Mouse (Mus musculus) heart, adult 11 months (tissue): Measurements from ENCODE around the gene Rab21.

Source experiments
- DNase-seq: peaks from one replicate; pipeline ENCODE4 v3.0.0; 2022

The Rab21 gene

DNA sequence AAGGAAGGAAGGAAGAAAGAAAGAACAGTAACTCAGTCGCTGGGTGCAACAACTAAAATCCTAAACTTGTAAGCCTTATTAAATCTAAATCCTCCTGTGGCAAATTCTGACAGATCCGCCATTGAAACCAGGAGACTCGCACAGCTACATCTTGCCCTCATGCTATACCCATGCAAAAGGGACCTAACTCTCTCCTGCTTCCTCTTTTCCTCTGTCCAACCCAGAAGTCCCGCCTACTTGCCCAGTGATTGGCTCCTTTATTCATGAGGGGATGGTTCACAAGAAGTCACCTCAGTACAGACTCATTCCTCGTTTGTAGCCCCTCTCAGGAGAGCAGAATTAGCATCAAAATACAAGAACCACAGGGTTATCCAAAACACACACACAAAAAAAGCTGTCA is 43.7 kb downstream of the Rab21 start:
- no peak for DNase-seq

DNA sequence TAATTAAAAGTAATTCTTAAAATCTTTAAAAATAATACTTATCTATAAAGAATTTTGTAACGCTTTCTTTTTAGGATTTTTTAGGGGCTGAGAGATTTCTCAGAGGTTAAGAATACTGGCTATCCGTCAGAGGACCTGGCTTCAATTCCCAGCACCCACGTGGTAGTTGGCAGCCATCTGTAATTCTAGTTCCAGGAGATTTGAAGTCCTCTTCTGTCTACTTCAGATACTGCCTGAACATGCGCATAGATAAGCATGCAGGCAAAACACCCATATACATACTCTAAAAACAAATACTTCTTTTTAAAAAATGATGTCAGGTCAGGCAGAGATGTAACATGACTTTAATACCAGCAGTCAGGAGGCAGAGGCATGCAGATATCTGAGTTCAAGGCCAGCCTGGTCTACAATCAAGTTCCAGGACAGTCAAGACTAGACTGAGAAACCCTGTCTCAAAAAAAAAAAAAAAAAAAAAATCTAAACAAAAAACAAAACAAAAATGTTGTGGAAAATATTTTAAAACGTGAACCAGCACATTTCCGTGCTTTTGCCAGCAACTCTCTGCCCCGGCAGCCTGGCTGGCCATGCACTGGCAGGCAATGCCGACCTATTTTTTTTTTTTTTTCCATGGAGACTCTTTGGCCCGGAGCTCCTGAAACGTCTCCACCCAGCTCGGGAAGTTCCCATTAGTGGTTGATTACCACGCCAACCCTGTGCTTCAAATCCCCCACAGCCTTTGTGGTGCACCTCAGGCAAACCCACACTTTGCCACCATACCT is 44.6 kb downstream of the Rab21 start:
- DNase-seq: no peak

DNA sequence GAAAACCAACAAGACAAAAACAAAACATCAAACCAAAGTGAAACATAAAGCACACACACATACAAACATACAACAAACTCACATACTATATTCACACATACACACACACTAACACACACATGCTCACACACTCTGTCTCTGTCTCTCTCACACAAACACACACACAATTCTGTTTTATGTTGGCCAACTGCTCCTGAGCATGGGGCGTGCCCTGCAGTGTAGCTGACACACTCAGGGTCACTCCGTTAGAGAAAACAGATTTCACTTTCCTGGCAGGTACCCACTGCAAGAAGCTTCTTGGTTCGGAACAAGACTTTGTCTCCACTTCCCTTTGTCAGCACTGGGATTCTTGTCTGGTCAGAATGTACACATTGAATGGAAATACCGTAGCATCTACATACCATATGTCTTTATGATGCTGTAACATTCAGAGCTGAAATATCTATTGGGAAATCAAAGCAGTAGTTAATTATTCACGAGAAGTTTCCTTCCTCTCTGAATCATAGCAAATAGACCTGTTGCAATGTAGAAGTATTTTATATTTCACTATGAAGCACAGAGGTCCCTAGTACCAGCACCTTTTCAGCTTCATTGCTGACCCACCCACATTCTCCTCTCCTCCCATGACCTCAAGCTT is 52.4 kb downstream of the Rab21 start:
- DNase-seq: no peak

DNA sequence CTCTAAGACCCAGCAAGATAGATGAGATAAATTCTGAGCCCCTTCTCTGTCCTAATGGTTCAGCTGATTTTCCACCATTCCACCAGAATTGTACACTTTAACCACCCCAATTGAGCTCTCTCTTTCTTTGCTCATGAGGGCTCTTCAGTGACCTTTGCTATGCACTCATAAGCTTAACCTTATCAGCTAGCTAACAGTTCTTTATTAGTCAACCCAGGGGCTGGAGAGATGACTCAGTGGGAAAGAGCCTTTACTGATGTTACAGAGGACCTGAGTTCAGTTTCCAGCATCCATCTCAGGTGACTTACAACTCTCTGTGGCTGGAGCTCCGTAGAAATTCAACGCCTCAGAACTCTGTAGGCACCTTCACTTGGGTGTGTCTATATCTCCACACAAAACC is 53.1 kb downstream of the Rab21 start:
- DNase-seq: no peak

DNA sequence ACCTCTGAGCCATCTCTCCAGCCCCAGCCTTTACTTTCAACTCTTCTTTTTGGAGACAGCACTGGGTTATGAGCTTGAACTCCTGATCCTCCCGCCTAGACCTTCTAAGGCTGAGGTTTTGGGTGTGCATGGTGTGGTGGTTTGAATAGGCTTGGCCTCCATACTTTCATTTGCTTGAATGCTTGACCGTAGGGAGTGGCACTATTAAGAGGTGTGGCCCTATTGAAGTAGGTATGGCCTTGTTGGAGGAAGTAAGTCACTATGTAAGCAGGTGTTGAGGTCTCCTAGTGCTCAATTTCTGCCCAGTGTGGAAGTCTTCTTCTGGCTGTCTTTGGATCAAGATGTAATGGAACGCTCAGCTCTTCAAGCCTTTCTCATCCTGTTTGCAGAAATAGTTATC is 54.0 kb downstream of the Rab21 start:
- DNase-seq: no peak

DNA sequence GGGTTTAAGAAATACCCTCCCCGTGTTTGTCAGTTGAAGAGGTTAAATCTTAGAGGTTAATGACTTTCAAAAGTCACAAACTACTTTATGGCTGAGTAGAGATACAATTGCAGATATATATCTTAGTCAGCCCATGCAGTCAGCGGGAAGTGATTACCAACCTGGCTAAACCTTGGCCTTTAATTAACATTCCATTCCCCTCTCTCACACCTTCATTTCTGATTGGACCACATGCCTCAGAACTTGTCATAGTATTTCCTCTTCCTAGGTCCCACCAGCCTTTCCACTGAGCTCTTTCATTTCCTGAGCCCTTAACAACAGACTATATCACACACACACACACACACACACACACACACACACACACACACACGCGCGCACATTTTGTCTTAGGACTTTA is 59.2 kb downstream of the Rab21 start:
- no peak for DNase-seq

DNA sequence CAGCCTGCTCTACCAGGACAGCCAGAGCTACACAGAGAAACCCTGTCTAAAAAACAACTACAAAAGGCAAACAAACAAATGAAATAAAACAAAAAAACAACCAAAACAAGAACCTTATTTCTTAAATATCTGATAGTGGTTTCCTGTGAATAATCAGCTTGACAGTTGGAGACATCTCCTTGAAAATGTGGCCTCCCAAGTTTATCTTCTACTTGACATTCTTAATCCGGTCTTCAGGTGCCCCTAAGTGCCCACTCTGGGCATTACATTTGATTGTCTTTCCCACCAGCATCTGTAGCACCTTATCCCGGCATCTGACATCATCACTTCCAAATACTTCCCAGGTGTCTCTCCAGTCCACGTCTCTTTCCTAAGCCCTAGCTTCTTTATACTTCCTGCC is 61.9 kb downstream of the Rab21 start:
- DNase-seq: no peak

DNA sequence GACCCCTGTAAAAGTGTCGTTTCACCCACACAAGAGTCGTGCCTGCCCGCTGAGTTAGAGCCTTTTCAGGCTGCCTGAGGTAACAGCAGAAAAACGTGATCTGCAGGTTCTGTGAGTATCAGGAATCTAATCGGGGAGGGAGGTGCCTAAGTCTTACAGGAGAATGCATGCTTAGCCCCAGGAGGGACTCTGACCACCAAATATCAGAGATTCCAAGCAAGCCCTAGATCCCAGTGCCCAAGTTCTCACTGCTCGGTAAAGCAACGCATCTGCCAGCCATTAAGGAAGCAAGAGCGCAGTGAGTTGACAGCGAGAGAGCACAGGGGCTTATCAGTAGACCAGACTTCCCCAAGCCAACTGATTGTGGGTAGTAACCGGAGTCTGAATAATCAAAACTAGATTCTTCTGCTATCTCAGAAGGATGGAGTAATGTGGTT is 63.1 kb downstream of the Rab21 start:
- DNase-seq: peak; percentile 88

DNA sequence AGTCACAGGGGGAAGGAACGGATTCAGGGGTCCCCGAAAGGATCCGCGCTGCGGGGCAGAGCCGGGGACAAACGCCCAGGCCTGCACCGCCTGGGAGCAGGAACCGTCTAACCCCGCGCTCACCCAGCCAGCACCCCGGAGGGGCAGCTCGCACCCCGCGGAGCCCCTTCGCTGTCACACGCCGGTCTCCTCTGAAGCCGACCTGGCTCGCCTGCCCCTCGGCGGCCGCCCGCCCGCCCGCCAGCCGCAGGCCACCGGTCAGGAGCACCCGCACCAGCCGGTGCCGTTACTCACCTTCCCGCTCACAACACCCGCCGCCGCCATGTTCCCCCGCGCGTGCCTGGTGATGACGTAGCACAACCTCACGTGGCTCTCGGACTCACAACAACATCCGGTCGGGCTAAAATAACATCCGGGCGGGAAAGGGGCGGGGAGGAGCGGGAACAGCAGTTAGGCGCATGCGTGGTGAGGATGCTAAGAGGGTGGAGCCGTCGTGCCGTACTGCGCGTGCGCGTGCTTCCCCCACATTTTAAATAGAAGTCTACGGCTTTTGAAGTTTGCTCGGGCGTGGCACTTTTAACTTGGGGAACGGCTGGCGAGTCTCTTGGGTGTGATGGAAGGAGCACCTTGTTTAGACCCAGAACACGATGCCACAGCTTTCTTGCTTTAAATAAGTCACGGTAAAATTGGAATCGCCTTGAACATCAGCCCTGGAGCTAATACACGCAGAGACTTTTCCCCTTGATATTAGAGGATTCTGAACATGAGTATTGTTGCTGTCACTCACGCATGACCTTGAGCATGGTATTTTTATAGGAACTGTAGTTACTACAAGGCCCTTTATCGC is 64.1 kb downstream of the Rab21 start, which contains the start of gene Tbc1d15:
Gene Tbc1d15 (minus strand): TSS at position 380 of the 847 bp plus-strand sequence.
- DNase-seq: peak; percentile 100

DNA sequence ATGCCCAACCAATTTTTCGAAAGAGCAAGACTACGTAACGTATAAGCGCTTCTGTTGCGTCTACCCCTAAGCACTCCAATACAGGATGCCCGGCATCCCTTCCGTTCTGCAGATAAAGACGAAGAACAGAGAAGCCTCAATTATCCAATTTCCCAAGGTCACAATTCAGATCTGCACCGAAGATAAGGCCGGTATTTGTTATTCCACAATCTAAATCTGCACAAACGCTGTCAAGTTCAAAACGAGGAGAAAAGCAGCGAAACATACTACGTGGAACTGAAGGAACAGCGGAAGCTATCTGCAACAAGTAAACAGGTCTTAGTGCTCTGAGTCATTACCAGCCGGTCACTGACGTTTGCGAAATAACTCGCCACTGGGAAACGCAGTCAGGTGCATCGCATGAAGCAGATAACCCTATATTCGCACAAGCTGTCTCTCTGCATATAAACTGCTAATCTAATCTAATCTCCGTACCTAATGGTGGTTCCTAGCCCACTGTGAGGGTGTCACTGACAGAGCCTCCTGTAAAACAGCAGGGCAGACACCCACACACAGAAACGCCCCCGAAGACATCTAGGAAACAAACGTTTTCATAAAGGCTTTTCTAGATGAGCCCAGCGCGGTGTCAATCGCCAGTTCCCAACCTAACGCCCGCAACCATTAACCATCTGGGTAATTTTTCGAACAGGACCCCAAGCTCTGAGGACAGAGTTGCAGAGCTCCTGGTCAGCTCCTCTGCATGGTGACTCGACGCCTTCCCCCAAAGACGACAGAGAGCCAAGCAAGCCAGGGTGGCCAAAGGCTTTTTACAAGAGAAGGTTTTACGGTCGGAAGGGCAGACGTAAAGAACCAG is 64.9 kb downstream of the Rab21 start:
- DNase-seq: peak; percentile 84

DNA sequence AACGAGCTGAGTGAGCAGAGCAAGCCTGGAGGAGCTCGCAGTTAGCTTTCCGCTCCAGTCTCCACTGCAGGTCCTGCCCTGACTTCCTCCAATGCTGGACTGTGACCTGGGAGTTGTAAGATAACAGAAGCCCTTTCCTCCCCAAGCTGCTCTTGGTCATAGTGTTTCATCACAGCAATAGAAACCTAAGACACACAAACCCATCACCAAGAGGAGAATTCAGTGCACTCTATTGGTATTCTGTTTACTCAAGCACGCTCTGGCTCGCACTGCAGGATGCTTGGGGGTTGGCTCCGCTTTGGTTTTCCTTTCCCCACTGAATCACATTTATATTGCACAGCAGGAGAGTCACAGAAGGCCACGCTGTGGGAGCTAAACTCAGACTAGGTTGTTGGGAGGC is 67.4 kb downstream of the Rab21 start:
- peak; percentile 88 for DNase-seq

DNA sequence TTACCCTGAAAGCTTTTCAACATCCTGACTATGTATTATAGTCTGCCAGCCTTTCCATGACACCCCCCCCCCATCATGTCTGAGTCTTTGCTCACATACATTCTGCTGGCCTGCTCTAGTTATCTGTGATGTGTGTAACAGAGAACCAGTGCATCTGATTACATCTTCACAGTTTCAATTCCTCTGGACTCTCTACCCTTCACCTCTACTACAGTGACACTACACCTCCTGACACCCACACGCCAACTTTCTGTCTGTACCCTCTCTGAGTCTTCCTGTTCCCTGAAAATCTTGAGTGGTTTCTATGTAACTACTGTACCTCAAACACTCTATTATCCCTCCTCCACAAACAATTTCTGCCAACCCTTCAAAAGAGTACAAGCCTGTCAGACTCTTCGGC is 69.9 kb downstream of the Rab21 start:
- peak; percentile 67 for DNase-seq

DNA sequence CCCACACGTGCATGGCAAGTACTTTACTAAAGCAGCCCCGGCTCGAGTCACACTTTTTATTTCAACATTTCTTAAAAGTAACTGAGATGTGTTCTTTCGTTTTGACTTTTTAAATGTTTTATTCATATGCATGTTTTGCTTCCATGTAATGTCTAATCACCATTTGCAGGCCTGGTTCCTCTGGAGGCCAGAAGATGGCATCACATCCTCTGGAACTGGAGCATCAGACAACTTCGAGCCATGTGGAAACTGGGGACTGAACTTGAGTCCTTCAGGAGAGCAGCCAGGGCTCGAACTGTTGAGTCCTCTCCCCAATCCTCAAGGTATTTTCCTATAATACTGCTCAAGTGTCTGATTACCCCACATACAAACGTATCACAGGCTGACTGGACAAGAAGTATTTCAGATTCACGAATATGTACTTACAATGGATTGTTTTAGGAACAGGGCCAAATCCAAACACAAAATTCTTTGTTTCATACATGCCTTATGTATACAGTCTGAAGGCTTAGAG is 74.3 kb downstream of the Rab21 start:
- no peak for DNase-seq

DNA sequence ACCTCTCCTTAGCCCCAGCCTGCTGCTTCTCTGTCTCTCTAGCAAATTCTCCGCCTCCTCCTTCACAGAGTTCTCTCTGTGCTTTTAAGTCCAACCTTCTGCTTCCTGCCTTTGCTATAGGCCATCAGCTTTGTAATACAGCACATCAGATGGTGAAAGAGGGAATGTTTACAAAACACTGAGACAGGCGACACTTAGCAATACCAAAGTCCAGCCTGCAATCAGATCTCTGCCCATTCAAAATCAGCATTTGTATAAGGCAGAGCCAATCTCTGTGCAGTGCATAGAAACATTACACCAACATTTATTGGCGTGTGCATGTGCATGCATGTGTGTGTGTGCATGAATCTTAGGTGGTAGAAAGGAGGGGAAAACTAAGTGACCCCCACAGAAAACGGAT is 77.5 kb downstream of the Rab21 start:
- peak; percentile 36 for DNase-seq
